Mouse (Mus musculus): ENCODE data around the gene Thap12.

DNA sequence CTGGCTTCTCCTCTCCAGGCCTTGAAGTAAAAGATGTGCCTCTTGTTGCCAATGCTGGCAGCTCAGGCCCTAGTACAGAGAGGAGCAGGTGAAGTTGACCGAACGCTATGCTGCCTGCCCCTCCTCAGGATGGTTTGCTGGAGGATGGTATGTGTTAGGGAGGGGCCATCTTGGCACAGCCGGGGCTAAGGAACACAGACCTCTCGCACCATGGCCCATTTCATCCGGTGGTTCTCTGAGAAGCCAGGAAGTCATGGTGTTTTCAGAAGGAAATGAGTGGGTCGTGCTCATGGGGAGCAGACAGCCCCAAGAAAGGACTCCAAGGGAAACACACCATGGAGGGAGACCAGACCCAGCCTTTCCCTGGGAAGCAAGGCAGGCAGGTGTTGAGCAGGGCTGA is 64.4 kb downstream of the Thap12 start:
- no peak for TF ChIP-seq POLR2A (IDR thresholded peaks at IDR 0.05; ENCODE audit: extremely low read depth, insufficient read depth, low read length)
- TF ChIP-seq CTCF (IDR thresholded peaks at IDR 0.05; ENCODE audit: extremely low read depth, insufficient read depth, low read length) = no peak

All from cortical plate, adult 2 months (tissue).